Mouse (Mus musculus) stomach, adult 2 months (tissue): ENCODE measurements around the gene Nts. TPM values are rescaled to one million over a fixed set of nuclear protein-coding genes. Genes with fewer than 3 reads are reported as not detected.

Source experiments
- polyA plus RNA-seq: library from polyadenylated mRNA; depleted of rRNA; stranded (reverse); fragments of >200 nt; gene quantifications from 2 replicates; pipeline ENCODE4 v1.2.3, GENCODE M21; 2012; rRNA removed

The Nts gene
- polyA plus RNA-seq = not detected in 2 replicates

DNA sequence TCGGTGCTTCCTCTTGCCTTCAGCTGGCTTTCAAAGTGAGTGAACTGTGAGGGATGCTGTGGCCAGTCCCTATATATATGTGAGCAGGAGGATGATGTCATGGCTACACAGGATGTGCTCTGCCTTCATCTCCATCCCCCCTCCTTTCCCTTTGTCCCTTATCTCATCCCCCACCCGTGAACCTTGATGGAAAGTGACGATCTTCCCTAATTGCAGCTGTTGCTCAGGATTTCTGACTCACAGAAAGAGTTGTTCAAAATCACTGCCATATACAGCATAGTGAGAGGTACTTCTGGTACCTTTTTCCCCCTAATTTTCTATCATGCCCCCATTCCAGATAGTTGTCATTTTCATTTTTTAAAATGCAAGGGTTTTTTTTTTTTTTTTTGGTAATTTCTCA, at the start of gene Nts:
Gene Nts, minus strand, starts transcription at position 101 of the 400 bp plus-strand sequence.

DNA sequence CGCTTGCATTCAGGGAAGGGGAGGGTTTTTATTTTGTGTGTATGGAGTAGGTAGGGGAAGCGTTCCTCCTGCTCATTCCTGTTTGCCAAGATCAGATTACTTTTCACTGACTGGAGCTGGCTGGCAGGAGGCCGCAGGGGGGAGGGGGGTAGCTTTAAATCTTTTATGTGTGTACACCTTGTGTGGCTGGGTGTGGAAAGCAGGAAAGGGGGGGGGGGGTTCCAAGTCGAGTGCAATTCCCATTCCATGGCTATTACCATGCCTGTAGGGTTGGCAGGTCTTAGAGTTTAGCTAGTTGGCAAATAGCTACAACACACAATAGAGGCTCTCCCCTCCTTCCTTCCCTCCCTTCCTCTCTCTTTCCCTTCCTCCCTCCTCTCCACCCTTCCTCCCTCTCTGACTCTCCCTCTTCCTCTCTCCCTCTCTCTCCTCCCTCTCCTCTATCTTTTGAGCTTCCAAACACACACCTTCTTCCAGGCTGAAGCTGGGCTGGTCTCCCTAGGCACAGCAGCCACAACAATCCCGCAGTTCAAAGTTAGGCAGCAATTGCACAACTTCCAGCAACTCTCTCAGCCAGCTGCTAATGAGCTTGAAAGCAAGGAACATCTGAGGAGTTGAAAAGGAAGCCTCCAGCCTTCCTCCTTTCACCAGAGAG, 21.6 kb upstream of the Nts start, which contains the start of gene Rassf9:
Gene Rassf9, plus strand, starts transcription at position 416 of the 655 bp plus-strand sequence.

Other genes starting within 250 kb of the Nts start
- gene Rassf9, start 21.7 kb upstream of the Nts start, polyA plus RNA-seq = 0.05 and 0.18 TPM in 2 replicates